Mouse (Mus musculus) cerebellum, adult 2 months (tissue): Measurements from ENCODE around the gene Smoc1. TPM values are rescaled to one million over a fixed set of nuclear protein-coding genes. Genes with fewer than 3 reads are reported as not detected.

ENCODE experiments used
- DNase-seq, 2 experiments: peaks; one replicate each; pipeline ENCODE4 v3.0.0; 2021
- H3K27ac ChIP-seq: fragments of 200-500 bp; 2 replicates; pipeline ENCODE4 v1.5.1; 2012; ENCODE audit warnings: low read length, control low read depth, inconsistent platforms; ENCODE audit not compliant: insufficient read depth
- H3K27me3 ChIP-seq: fragments of 200-500 bp; 2 replicates; pipeline ENCODE4 v1.6.1; 2012; ENCODE audit warnings: inconsistent platforms, mild to moderate bottlenecking, low read length, moderate library complexity; ENCODE audit not compliant: control insufficient read depth, insufficient read depth
- H3K4me1 ChIP-seq: fragments of 200-500 bp; 2 replicates; pipeline ENCODE4 v1.6.1; 2011; ENCODE audit warnings: low read length; ENCODE audit not compliant: control insufficient read depth, insufficient read depth
- H3K4me3 ChIP-seq: fragments of 200-500 bp; replicated peaks from 2 replicates; pipeline ENCODE3; 2011; ENCODE audit warnings: mild to moderate bottlenecking, low read depth, low read length, control low read depth; ENCODE audit not compliant: insufficient read depth
- CTCF ChIP-seq: fragments of 200-500 bp; IDR thresholded peaks from 2 replicates; pipeline ENCODE4 v1.5.1; 2011; ENCODE audit warnings: low read depth, mild to moderate bottlenecking, control low read depth, low read length, moderate library complexity, borderline replicate concordance; ENCODE audit not compliant: insufficient read depth
- POLR2A ChIP-seq: fragments of 200-500 bp; IDR thresholded peaks from 2 replicates; pipeline ENCODE4 v1.6.1; 2011; ENCODE audit warnings: low read length, control low read depth, borderline replicate concordance; ENCODE audit not compliant: insufficient read depth
- WGBS: fragments of 180-500 bp; shearing (Covaris S2); methylation state at CpG from one replicate; pipeline ENCODE4 v1.1.7; 2018; 5-methylcytosine and 5-hydroxymethylcytosine counted together
- polyA plus RNA-seq: library from polyadenylated mRNA; depleted of rRNA; stranded (reverse); fragments of >200 nt; gene quantifications from 2 replicates; pipeline ENCODE4 v1.2.3, GENCODE M21; 2012

Gene Smoc1
- polyA plus RNA-seq, 1 experiment = 10.8 TPM

DNA sequence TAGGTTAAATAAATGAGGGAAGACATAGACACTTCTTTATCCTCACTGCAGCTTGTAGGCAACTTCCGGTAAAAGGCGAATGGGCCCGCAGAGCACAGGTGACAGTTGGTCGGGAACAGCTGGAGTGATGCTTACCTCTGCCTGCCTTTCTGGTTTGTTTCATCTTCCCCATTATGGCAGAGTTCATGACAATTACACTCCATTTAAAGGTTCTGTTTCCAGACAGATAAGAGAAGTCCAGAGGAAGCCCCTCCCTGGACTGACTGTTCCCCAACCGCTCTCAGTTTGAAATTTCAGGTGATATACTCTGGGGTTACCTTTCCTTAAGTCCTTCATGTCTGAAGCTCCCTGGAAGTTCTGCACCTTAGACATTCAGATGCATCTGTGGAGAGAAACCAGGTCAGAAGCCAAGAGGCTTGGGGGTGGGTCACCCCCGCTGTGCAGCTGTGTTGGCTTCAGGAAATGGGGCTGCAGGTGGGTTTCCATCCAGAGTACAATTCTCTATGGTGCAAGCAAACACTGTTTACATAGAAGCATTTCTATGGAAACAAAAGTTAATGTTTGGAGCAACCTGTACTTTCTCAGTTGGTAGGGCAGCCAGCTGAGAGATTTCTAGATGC lies 36.8 kb downstream of the Smoc1 start:
- H3K27me3 ChIP-seq = no peaks in the 10 kb centered on the region
- no peaks in the 10 kb centered on the region for H3K4me1 ChIP-seq
- no peak overlapping the region for H3K4me3 ChIP-seq
- H3K27ac ChIP-seq = no peak overlapping the region
- DNase-seq = no peak
- WGBS = 90% methylated on average over 6 of the region's 6 CpGs
- TF ChIP-seq CTCF = no peak
- no peak for TF ChIP-seq POLR2A

DNA sequence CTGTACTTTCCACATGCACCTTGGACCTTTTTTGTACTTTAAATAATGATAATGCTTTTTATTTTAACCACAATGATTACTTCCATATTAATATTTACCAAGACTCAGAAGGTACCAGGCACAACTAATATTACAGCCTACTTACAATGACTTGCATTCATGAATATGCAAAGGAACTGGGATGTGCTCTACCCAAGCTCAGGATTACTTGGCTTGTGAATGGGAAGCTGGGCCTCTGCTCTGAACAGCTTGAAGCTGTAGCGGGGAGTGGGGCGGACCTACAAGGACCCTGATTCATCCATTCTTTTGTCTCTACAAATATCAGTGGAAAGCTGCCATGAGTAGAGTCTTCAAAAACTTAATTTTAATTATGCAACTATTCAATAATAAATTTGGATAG lies 47.5 kb downstream of the Smoc1 start:
- no peak for DNase-seq
- Histone ChIP-seq H3K4me1 (no peaks in the 10 kb centered on the region), H3K27ac (no peak overlapping the region), H3K27me3 (no peaks in the 10 kb centered on the region), H3K4me3 (no peak overlapping the region)
- WGBS = 77% methylated on average over 2 of the region's 2 CpGs
- TF ChIP-seq POLR2A (no peak), CTCF (no peak)

DNA sequence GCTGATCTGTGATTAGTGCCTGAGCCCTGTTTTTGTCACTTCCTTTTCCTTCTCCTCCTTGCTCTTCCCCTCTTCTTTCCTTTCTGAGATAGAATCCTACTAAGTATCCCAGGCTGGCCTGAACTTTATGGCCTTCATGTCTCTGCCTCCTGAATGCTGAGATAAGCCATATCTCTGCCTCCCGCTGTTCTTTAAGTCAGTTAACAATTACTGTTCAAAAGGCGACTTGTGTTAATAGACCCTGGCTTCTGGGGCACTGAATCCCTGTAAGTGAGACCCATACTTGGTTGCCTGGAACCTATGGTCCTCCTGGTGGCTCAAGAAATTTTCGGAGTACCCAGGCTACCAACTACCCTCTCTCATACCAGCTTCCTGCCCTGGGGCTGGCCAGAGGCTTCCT lies 48.3 kb downstream of the Smoc1 start:
- no peak for DNase-seq
- no peaks in the 10 kb centered on the region for H3K4me1 ChIP-seq
- no peak for TF ChIP-seq POLR2A
- no peak for TF ChIP-seq CTCF
- WGBS = 86% methylated on average over 3 of the region's 3 CpGs
- H3K4me3 ChIP-seq = no peak overlapping the region
- no peaks in the 10 kb centered on the region for H3K27me3 ChIP-seq
- no peak overlapping the region for H3K27ac ChIP-seq

DNA sequence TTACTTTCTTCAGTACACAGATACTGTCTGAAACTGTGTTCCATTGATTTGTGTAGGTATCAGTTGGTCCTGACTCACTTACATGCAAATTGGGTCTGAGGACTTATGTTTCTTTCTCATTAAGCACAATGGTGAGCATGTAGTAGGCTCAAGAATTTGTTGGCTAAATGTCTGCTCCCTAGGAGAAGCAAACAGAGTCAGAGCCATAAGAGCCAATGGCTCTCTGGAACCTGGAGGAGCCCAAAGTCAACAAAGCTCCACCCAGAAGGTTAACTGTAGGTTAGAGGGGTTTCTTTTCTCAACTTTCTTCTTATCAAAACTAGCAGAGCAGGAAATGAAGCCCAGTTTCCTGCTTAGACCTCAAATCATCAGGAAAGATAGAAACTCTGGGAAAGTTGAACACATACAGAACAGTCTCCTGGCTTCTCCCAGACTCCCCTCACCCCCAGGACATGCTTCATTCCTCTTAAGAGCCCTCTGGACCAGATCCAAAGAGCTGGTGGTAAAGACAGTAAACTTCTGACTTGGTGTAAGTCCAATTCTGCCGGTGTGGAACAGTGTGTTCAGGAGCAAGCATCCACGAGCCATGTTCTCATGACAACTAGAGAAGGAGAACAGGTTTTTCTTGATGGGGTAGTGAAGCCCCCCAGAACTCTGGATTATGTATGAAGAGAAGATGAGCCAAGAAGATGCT lies 51.5 kb downstream of the Smoc1 start:
- TF ChIP-seq POLR2A = no peak
- no peak for TF ChIP-seq CTCF
- 55% methylated on average over 2 of the region's 2 CpGs for WGBS
- Histone ChIP-seq H3K4me3 (no peak overlapping the region), H3K27me3 (no peaks in the 10 kb centered on the region; the same call in 1 of the 2 replicates), H3K27ac (no peak overlapping the region), H3K4me1 (no peaks in the 10 kb centered on the region)
- no peak for DNase-seq

DNA sequence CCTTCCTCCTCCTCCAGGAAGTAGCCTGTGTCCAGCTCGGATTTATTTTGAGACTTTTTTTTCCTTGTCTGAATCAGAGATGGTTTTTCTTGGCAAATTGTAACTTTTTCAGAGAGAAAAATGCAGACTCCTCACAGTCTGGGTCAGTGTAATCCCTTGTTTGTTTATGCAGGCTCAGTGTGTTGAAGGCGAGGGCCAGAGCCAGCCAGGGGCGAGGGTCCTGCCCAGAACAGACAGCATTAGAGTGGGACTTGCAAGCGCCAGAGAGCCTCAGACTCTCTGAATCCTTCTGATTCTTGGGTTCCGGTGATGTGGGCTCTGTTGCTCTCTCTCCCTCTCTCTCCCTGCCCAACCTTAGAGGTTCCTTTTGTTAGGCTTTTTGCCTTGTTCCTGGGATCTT lies 53.7 kb downstream of the Smoc1 start:
- Histone ChIP-seq H3K27ac (no peak overlapping the region), H3K27me3 (no peaks in the 10 kb centered on the region; the same call in 1 of the 2 replicates), H3K4me1 (no peaks in the 10 kb centered on the region; the same call in 1 of the 2 replicates), H3K4me3 (no peak overlapping the region)
- no peak for DNase-seq
- TF ChIP-seq POLR2A (no peak), CTCF (no peak)
- 79% methylated on average over 5 of the region's 5 CpGs for WGBS

DNA sequence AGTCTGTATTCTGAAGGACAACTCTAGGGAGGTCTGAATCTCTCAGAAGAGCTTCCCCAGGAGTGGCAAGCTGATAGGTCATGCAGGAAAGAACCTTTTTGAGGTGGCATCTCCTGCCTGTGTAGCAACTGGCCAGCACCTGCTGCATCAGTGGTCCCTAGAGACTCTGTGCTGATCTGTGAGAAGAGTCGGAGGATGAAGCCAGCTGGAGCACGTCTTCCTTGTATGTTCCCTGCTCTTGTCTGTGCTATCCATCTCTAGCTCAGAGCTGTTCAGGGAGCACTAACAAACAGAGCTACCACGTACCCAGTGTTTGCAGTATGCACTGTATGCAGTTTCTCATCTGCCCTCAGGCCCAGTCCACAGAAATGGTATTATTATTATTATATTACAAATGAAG lies 54.4 kb downstream of the Smoc1 start:
- DNase-seq = no peak
- 66% methylated on average over 3 of the region's 3 CpGs for WGBS
- no peak overlapping the region for H3K4me3 ChIP-seq
- H3K27me3 ChIP-seq = no peaks in the 10 kb centered on the region; the same call in 1 of the 2 replicates
- no peak overlapping the region for H3K27ac ChIP-seq
- TF ChIP-seq POLR2A (no peak), CTCF (no peak)
- H3K4me1 ChIP-seq = no peaks in the 10 kb centered on the region; the same call in 1 of the 2 replicates

DNA sequence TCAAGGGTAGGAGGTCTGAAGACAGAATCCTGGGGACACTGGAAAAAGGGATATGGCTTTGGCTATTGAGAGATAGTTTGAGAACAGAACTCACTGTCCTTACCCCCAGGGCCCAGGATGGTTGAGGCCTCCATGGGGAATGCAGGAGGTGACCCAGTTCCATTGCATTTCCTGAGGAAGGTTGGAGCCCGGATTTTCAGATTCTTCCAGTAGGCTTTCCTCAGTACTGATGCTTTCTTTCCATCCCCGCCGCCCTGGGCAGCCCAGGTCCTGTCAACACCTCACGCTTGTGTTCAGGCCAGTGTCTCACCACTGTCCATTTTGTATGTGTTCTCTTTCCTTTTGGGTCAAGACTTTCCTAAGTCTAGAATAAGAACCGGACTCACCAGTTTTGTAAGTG lies 56.5 kb downstream of the Smoc1 start:
- Histone ChIP-seq H3K4me1 (peaks cover 6% of the 10 kb centered on the region), H3K27ac (no peak overlapping the region), H3K4me3 (no peak overlapping the region), H3K27me3 (no peaks in the 10 kb centered on the region; the same call in 1 of the 2 replicates)
- DNase-seq = no peak
- TF ChIP-seq POLR2A (no peak), CTCF (no peak)
- 95% methylated on average over 5 of the region's 5 CpGs for whole genome bisulfite sequencing

DNA sequence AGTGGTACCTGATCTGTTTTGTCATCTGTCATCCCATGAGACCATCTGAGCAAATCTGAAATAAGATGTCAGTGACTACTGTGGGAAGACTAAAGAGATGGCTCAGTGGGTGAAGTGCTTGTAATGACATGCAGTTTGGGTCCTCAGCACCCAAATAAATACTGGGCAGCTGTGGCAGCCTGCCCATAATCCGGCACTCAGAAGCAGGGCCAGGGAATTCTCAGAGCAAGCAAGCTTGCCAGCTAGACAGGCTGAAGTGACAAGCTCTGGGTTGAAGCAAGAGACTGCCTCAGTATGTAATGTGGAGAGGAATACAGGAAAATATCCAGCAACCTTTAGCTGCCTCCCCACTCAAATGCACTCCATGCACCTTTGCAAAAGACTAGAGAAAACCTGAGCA lies 58.6 kb downstream of the Smoc1 start:
- no peak for DNase-seq
- no peak for TF ChIP-seq POLR2A
- no peak for TF ChIP-seq CTCF

More for the DNA sequence above, 58.6 kb downstream of the Smoc1 start:
- H3K27me3 ChIP-seq = no peaks in the 10 kb centered on the region; the same call in 1 of the 2 replicates
- H3K27ac ChIP-seq = no peak overlapping the region
- no peak overlapping the region for H3K4me3 ChIP-seq
- H3K4me1 ChIP-seq = peaks cover 6% of the 10 kb centered on the region
- 35% methylated on average over 1 of the region's 1 CpGs for WGBS
